Mouse (Mus musculus): Measurements from ENCODE around the gene Tenm1. TPM values are rescaled to one million over a fixed set of nuclear protein-coding genes. Genes with fewer than 3 reads are reported as not detected.

Gene Tenm1
- total RNA-seq, 2 experiments from 2014 or later: 52.8 to 55.9 TPM

Other genes with a start within 250 kb of the Tenm1 start
- gene Tex13c1, start 162.0 kb upstream of the Tenm1 start, total RNA-seq (2021): not detected

All from layer of hippocampus, postnatal 10 days (tissue).